Mouse (Mus musculus) T-helper 2 cell (primary cell): ENCODE measurements around the gene Kcnk7.
"Not testable (repeated sequence)": the region's sequence is repeated elsewhere in the genome, so short reads cannot be mapped to it uniquely, and the experiment has no call there.

Experiments
- in situ Hi-C: fragments of 300-600 bp; cut with MboI, MseI; formaldehyde crosslinking; loops from one replicate; pipeline ENCODE4 v1.15.1; 2025; ENCODE audit warnings: high pct_unique_total_duplicates

Gene Kcnk7

GRCm38 (mm10) chr19:5704163-5704800 lies at the start of gene Kcnk7:
Kcnk7 (plus strand) TSS chr19:5704367.
- in situ Hi-C loops, result loop anchor here (5.0 kb wide), 1 partner anchor 37 kb away; no protein-coding TSS in a partner anchor

- in situ Hi-C loops, result no loop called here
Measured at GRCm38 (mm10) chr19:5654720-5655298, 49.4 kb upstream of the Kcnk7 start.

- in situ Hi-C loops, result loop anchor here (10.0 kb wide), 1 partner anchor 64 kb away; the partner anchor contains the start of genes Ehbp1l1 and Fam89b
Measured at GRCm38 (mm10) chr19:5660942-5661751, 43.0 kb upstream of the Kcnk7 start.

- in situ Hi-C loops, result loop anchor here (10.0 kb wide), 1 partner anchor 62 kb away; the partner anchor contains the start of genes Ehbp1l1 and Fam89b
Measured at GRCm38 (mm10) chr19:5662310-5662709, 41.9 kb upstream of the Kcnk7 start.

- in situ Hi-C loops, result loop anchor here (10.0 kb wide), 1 partner anchor 62 kb away; the partner anchor contains the start of genes Ehbp1l1 and Fam89b
Measured at GRCm38 (mm10) chr19:5662981-5663913, 40.9 kb upstream of the Kcnk7 start, which contains the start of gene Sipa1. Sipa1 (minus strand) TSS chr19:5663707.

- in situ Hi-C loops, result loop anchor here (5.0 to 10.0 kb wide), 2 partner anchors 38 to 60 kb away; partner anchors contain the start of genes Ehbp1l1, Fam89b and Kcnk7
Measured at GRCm38 (mm10) chr19:5664669-5665257, 39.4 kb upstream of the Kcnk7 start.

GRCm38 (mm10) chr19:5665465-5665864 lies 38.7 kb upstream of the Kcnk7 start:
- in situ Hi-C loops, result loop anchor here (5.0 to 10.0 kb wide), 2 partner anchors 37 to 59 kb away; partner anchors contain the start of genes Ehbp1l1, Fam89b and Kcnk7

- in situ Hi-C loops, result loop anchor here (5.0 to 10.0 kb wide), 2 partner anchors 36 to 58 kb away; partner anchors contain the start of genes Ehbp1l1, Fam89b and Kcnk7
Measured at GRCm38 (mm10) chr19:5666386-5666785, 37.8 kb upstream of the Kcnk7 start.

GRCm38 (mm10) chr19:5668372-5668771 lies 35.8 kb upstream of the Kcnk7 start:
- in situ Hi-C loops, result loop anchor here (5.0 to 10.0 kb wide), 2 partner anchors 34 to 56 kb away; partner anchors contain the start of genes Ehbp1l1, Fam89b and Kcnk7

GRCm38 (mm10) chr19:5680432-5680831 lies 23.7 kb upstream of the Kcnk7 start:
- in situ Hi-C loops, result no loop called here

GRCm38 (mm10) chr19:5684236-5684635 lies 19.9 kb upstream of the Kcnk7 start:
- in situ Hi-C loops, result no loop called here

- in situ Hi-C loops, result no loop called here
Measured at GRCm38 (mm10) chr19:5684985-5685384, 19.2 kb upstream of the Kcnk7 start.

GRCm38 (mm10) chr19:5685431-5685830 lies 18.7 kb upstream of the Kcnk7 start:
- in situ Hi-C loops, result no loop called here

- in situ Hi-C loops, result no loop called here
Measured at GRCm38 (mm10) chr19:5685861-5686260, 18.3 kb upstream of the Kcnk7 start.

GRCm38 (mm10) chr19:5686437-5686836 lies 17.7 kb upstream of the Kcnk7 start:
- in situ Hi-C loops, result no loop called here

GRCm38 (mm10) chr19:5686954-5687353 lies 17.2 kb upstream of the Kcnk7 start:
- in situ Hi-C loops, result not testable (repeated sequence)

GRCm38 (mm10) chr19:5687738-5688137 lies 16.4 kb upstream of the Kcnk7 start:
- in situ Hi-C loops, result no loop called here

- in situ Hi-C loops, result no loop called here
Measured at GRCm38 (mm10) chr19:5688200-5689087, 15.7 kb upstream of the Kcnk7 start, which contains the start of the genes Map3k11 and Pcnx3. Map3k11 (plus strand) TSS chr19:5688742. Pcnx3 (minus strand) TSS chr19:5688908.

GRCm38 (mm10) chr19:5689088-5689428 lies 15.1 kb upstream of the Kcnk7 start:
- in situ Hi-C loops, result no loop called here
